Mouse (Mus musculus) thymus, adult 2 months (tissue): Measurements from ENCODE around the gene Cngb1. TPM values are rescaled to one million over a fixed set of nuclear protein-coding genes. Genes with fewer than 3 reads are reported as not detected.

ENCODE experiments used
- DNase-seq: peaks from one replicate; pipeline ENCODE4 v3.0.0; 2021
- H3K27ac ChIP-seq: fragments of 200-500 bp; 2 replicates; pipeline ENCODE4 v1.5.1; 2012; ENCODE audit warnings: low read length, control low read depth; ENCODE audit not compliant: control insufficient read depth, insufficient read depth
- H3K27me3 ChIP-seq: fragments of 200-500 bp; 2 replicates; pipeline ENCODE4 v1.6.1; 2012; ENCODE audit warnings: mild to moderate bottlenecking, low read length, moderate library complexity, mixed read lengths; ENCODE audit not compliant: control insufficient read depth, insufficient read depth
- H3K36me3 ChIP-seq: fragments of 200-500 bp; 2 replicates; pipeline ENCODE4 v1.6.1; 2012; ENCODE audit warnings: mild to moderate bottlenecking, low read length, moderate library complexity; ENCODE audit not compliant: control insufficient read depth, insufficient read depth
- H3K4me1 ChIP-seq: fragments of 200-500 bp; replicated peaks from 2 replicates; pipeline ENCODE4 v1.6.1; 2012; ENCODE audit warnings: low read length; ENCODE audit not compliant: control insufficient read depth, insufficient read depth
- H3K4me3 ChIP-seq: fragments of 200-500 bp; 2 replicates; pipeline ENCODE4 v1.5.1; 2012; ENCODE audit warnings: mild to moderate bottlenecking, low read length, control low read depth, moderate library complexity; ENCODE audit not compliant: control insufficient read depth, insufficient read depth
- CTCF ChIP-seq: fragments of 200-500 bp; IDR thresholded peaks from 2 replicates; pipeline ENCODE4 v1.5.1; 2012; ENCODE audit warnings: mild to moderate bottlenecking, control low read depth, low read length, moderate library complexity, borderline replicate concordance; ENCODE audit not compliant: control insufficient read depth, poor library complexity, insufficient read depth; ENCODE audit errors: extremely low read depth
- POLR2A ChIP-seq: fragments of 200-500 bp; IDR thresholded peaks from 2 replicates; pipeline ENCODE4 v1.6.1; 2012; ENCODE audit warnings: mild to moderate bottlenecking, low read length, control low read depth, moderate library complexity; ENCODE audit not compliant: control insufficient read depth, poor library complexity, insufficient read depth; ENCODE audit errors: extremely low read depth
- WGBS: fragments of 180-500 bp; shearing (Covaris S2); methylation state at CpG from one replicate; pipeline ENCODE4 v1.1.7; 2018; 5-methylcytosine and 5-hydroxymethylcytosine counted together
- polyA plus RNA-seq: library from polyadenylated mRNA; depleted of rRNA; stranded (reverse); fragments of >200 nt; gene quantifications from 2 replicates; pipeline ENCODE4 v1.2.3, GENCODE M21; 2012

Cngb1 gene
- polyA plus RNA-seq, 1 experiment, result 0.94 TPM

GRCm38 (mm10) chr8:95271841-95272240, 34.5 kb downstream of the Cngb1 start:
- H3K27ac ChIP-seq, result no peak overlapping the region
- H3K4me1 ChIP-seq, result no peaks in the 10 kb centered on the region

DNA sequence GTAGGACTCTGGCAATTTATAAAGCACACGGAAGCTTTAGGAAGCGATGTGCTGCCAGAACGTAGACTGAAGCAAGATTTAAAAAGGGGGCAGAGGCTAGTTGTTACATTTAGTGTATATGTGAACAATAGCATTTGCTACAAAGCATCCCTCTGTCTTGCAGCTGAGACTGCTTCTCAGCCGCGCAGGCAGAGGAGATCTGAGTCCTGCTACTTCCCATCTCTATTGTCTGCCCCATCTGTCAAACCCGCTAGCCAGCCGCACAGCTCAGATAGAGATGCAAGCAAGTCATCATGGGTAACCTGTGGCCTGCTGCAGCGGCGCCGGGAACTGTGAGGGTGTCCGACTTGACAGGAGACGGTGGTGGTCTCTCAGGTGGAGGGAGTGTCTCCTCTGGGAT, 35.9 kb downstream of the Cngb1 start:
- Histone ChIP-seq H3K36me3 (no peaks in the 10 kb centered on the region), H3K4me1 (no peaks in the 10 kb centered on the region), H3K27me3 (no peaks in the 10 kb centered on the region), H3K4me3 (no peak overlapping the region), H3K27ac (no peak overlapping the region)
- DNase-seq, result no peak
- TF ChIP-seq CTCF, result no peak
- TF ChIP-seq POLR2A, result no peak
- WGBS, result 96% methylated on average over 12 of the region's 12 CpGs

More at GRCm38 (mm10) chr8:95271841-95272240, 34.5 kb downstream of the Cngb1 start:
- no peak for DNase-seq
- TF ChIP-seq POLR2A (no peak), CTCF (no peak)
- no peaks in the 10 kb centered on the region for H3K27me3 ChIP-seq
- H3K4me3 ChIP-seq, result no peak overlapping the region
- 69% methylated on average over 4 of the region's 4 CpGs for WGBS
- no peaks in the 10 kb centered on the region for H3K36me3 ChIP-seq

GRCm38 (mm10) chr8:95262181-95262580, 44.2 kb downstream of the Cngb1 start:
- H3K36me3 ChIP-seq, result no peaks in the 10 kb centered on the region
- no peak overlapping the region for H3K27ac ChIP-seq
- 87% methylated on average over 2 of the region's 2 CpGs for WGBS
- TF ChIP-seq CTCF, result no peak
- no peak for TF ChIP-seq POLR2A
- DNase-seq, result no peak
- H3K4me1 ChIP-seq, result no peaks in the 10 kb centered on the region
- H3K27me3 ChIP-seq, result no peaks in the 10 kb centered on the region
- H3K4me3 ChIP-seq, result no peak overlapping the region

- Histone ChIP-seq H3K27ac (no peak overlapping the region), H3K4me3 (no peak overlapping the region), H3K36me3 (no peaks in the 10 kb centered on the region), H3K27me3 (no peaks in the 10 kb centered on the region), H3K4me1 (peaks cover 3% of the 10 kb centered on the region)
- WGBS, result 96% methylated on average over 10 of the region's 10 CpGs
- no peak for TF ChIP-seq POLR2A
- no peak for TF ChIP-seq CTCF
- DNase-seq, result no peak
Measured at GRCm38 (mm10) chr8:95255611-95256010, 50.8 kb downstream of the Cngb1 start.

- WGBS, result 26% methylated on average over 16 of the region's 16 CpGs
- H3K27me3 ChIP-seq, result no peaks in the 10 kb centered on the region
- peaks cover 3% of the 10 kb centered on the region for H3K4me1 ChIP-seq
- TF ChIP-seq CTCF, result peak; percentile 88; the same call in 1 of the 2 replicates
- TF ChIP-seq POLR2A, result no peak
- H3K36me3 ChIP-seq, result no peaks in the 10 kb centered on the region
- peak; percentile 98 for DNase-seq
- peak overlapping the region; percentile 31 for H3K4me3 ChIP-seq
- no peak overlapping the region for H3K27ac ChIP-seq
Measured at GRCm38 (mm10) chr8:95254564-95255434, 51.6 kb downstream of the Cngb1 start.

DNA sequence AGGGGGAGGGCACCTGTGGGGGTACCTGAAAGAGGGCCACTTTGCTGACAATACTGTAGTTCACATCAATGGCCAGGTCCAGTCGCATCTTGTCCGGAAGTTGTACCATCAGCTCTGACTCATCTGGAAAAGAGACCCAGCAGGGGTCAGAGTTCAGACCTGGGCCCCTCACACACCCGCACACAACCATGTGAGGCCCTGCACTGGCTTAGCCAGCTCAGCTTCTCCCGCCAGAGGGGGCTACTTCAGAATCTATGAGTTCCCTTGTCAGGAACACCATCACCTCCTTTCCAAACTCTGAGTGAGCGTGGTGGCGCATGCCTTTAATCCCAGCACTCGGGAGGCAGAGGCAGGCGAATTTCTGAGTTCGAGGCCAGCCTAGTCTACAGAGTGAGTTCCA, 54.3 kb downstream of the Cngb1 start:
- TF ChIP-seq CTCF (no peak), POLR2A (no peak)

More for the DNA sequence above, 54.3 kb downstream of the Cngb1 start:
- Histone ChIP-seq H3K27ac (no peak overlapping the region), H3K4me1 (peaks cover 17% of the 10 kb centered on the region), H3K4me3 (no peak overlapping the region), H3K27me3 (no peaks in the 10 kb centered on the region), H3K36me3 (no peaks in the 10 kb centered on the region)
- DNase-seq, result no peak
- WGBS, result 92% methylated on average over 9 of the region's 9 CpGs
